Mouse (Mus musculus) ES-E14 (cell line): ENCODE data around the gene Ntsr2. TPM values are rescaled to one million over a fixed set of nuclear protein-coding genes. Genes with fewer than 3 reads are reported as not detected.

Experiments used
- DNase-seq: peaks from one replicate; pipeline ENCODE4 v3.0.0-alpha.2; 2013; ENCODE audit warnings: low read depth, low spot score
- H3K27ac ChIP-seq: 2 replicates; pipeline ENCODE4 v1.5.1; 2012; ENCODE audit warnings: low read depth, mild to moderate bottlenecking, low read length, moderate library complexity, mixed read lengths; ENCODE audit not compliant: poor library complexity, insufficient read depth, severe bottlenecking
- H3K36me3 ChIP-seq: 2 replicates; pipeline ENCODE4 v1.6.1; 2012; ENCODE audit warnings: mild to moderate bottlenecking, low read length, moderate library complexity, mixed read lengths; ENCODE audit not compliant: control insufficient read depth, poor library complexity, insufficient read depth, severe bottlenecking
- H3K4me1 ChIP-seq, 2 experiments: fragments of 150-350 bp in 1 of 2; sonication (generic) in 1 of 2; 2 replicates each; pipeline ENCODE4 v1.6.1; 2012; ENCODE audit warnings: low read length in 2 of 2, mild to moderate bottlenecking in 1 of 2, mixed read lengths in 1 of 2; ENCODE audit not compliant: control insufficient read depth in 2 of 2, insufficient read depth in 2 of 2, poor library complexity in 1 of 2
- H3K4me3 ChIP-seq, 2 experiments: fragments of 150-350 bp in 1 of 2; sonication (generic) in 1 of 2; 2 replicates each; pipeline ENCODE4 v1.5.1; 2012; ENCODE audit warnings: low read length in 2 of 2, low read depth in 1 of 2, mild to moderate bottlenecking in 1 of 2, mixed read lengths in 1 of 2; ENCODE audit not compliant: insufficient read depth in 1 of 2, poor library complexity in 1 of 2, severe bottlenecking in 1 of 2
- H3K9ac ChIP-seq: 2 replicates; pipeline ENCODE4 v1.6.1; 2012; ENCODE audit warnings: low read depth, mild to moderate bottlenecking, low read length, mixed read lengths; ENCODE audit not compliant: poor library complexity, insufficient read depth, severe bottlenecking
- H3K9me3 ChIP-seq: fragments of 150-350 bp; sonication (generic); 2 replicates; pipeline ENCODE4 v1.6.1; 2012; ENCODE audit warnings: low read depth, mild to moderate bottlenecking, low read length; ENCODE audit not compliant: control insufficient read depth, insufficient read depth
- CHD2 ChIP-seq: IDR thresholded peaks from 2 replicates; pipeline ENCODE4 v1.6.1; 2014; ENCODE audit warnings: mild to moderate bottlenecking, low read depth, low read length, inconsistent platforms
- HCFC1 ChIP-seq: IDR thresholded peaks from 2 replicates; pipeline ENCODE4 v1.6.1; 2012; ENCODE audit warnings: low read length, inconsistent platforms, borderline replicate concordance; ENCODE audit not compliant: insufficient read depth
- MAFK ChIP-seq: IDR thresholded peaks from 2 replicates; pipeline ENCODE4 v1.6.1; 2014; ENCODE audit warnings: mild to moderate bottlenecking, low read depth, low read length, inconsistent platforms; ENCODE audit not compliant: insufficient read depth
- ZC3H11A ChIP-seq: IDR thresholded peaks from 2 replicates; pipeline ENCODE4 v1.6.1; 2012; ENCODE audit warnings: low read depth, mild to moderate bottlenecking, inconsistent platforms, low read length, borderline replicate concordance
- ZNF384 ChIP-seq: IDR thresholded peaks from 2 replicates; pipeline ENCODE4 v1.6.1; 2012; ENCODE audit warnings: low read depth, low read length, inconsistent platforms
- in situ Hi-C, 2 experiments: fragments of 600-800 bp; cut with MboI; formaldehyde crosslinking; loops; one replicate each; pipeline ENCODE4 v1.15.1; 2025; ENCODE audit warnings: low sequenced_read_pairs in 2 of 2, inconsistent platforms in 1 of 2; ENCODE audit not compliant: unreplicated experiment in 2 of 2
- total RNA-seq: library from RNA; depleted of rRNA; stranded (reverse); fragments of 300-350 nt; gene quantifications from 2 replicates; pipeline ENCODE4 v1.2.3, GENCODE M21; 2012

The Ntsr2 gene
- total RNA-seq, 1 experiment, result not detected

DNA sequence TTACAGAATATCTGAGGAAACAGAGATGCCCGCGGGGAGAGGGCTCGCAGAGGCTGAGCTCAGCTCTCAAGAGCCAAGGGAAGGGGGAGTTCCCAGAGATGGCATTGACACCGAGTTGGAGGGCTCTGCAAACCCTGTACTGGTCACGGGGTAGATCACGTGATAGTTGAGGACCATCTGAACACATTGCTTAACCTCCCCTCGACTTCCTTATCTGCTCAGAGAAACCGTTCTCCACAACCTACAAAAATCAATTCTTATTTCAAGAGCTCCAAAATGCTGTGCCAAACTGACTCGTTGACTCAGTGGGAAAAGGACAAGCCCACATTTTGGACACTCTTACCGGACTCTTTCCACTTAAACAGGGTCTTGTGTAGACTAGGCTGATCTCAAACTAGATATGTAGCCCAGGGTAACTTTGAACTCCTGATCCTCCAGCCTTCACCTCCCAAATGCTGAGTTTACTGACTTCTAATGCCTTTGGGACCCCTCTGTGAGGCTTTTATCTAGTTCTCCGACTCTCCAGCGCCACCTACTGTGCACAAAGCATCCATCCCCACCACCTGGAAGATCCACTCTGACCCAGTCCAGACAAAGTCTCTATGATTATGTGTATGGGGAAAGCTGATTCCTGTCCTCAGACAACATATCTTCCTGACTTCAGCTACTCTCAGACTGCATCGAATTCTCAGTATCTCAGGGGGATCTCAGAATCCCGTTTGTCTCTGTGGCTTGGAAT, 18.9 kb upstream of the Ntsr2 start:
- Histone ChIP-seq H3K4me3 (no peak overlapping the region), H3K9ac (no peak overlapping the region), H3K36me3 (no peaks in the 10 kb centered on the region), H3K4me1 (peaks cover 0 to 2% of the 10 kb centered on the region in 2 experiments; a peak in 1 of 4 replicates), H3K27ac (no peak overlapping the region), H3K9me3 (no peaks in the 10 kb centered on the region)
- no peak for TF ChIP-seq ZNF384
- TF ChIP-seq MAFK, result no peak
- TF ChIP-seq CHD2, result no peak
- no peak for TF ChIP-seq HCFC1
- 0 out of 2 replicates have a peak, but pooled peaks have one; percentile 30 for TF ChIP-seq ZC3H11A
- in situ Hi-C loops, result no loop called here
- DNase-seq, result peak; percentile 60

DNA sequence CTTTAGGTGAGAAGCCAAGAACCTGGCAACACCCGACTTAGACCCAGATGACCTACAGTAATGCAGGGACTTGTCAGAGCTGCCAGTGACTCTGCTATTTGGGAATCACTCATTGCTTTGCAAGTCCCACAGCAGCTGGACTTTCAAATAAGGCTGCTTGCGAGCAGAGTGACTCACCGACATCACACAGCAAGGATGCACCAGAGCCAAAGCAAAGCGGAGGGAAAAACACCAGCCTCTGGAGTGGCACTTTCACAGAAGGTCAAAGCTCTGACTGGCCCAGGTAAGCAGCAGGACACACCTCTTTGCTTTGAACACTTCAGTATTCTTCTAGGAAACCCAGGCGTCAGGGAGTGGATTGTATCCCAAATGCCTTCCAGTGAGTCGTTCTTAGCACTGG, 17.4 kb upstream of the Ntsr2 start:
- H3K4me1 ChIP-seq, result no peaks in the 10 kb centered on the region
- in situ Hi-C loops, result no loop called here
- TF ChIP-seq HCFC1, result no peak
- no peak for TF ChIP-seq MAFK

DNA sequence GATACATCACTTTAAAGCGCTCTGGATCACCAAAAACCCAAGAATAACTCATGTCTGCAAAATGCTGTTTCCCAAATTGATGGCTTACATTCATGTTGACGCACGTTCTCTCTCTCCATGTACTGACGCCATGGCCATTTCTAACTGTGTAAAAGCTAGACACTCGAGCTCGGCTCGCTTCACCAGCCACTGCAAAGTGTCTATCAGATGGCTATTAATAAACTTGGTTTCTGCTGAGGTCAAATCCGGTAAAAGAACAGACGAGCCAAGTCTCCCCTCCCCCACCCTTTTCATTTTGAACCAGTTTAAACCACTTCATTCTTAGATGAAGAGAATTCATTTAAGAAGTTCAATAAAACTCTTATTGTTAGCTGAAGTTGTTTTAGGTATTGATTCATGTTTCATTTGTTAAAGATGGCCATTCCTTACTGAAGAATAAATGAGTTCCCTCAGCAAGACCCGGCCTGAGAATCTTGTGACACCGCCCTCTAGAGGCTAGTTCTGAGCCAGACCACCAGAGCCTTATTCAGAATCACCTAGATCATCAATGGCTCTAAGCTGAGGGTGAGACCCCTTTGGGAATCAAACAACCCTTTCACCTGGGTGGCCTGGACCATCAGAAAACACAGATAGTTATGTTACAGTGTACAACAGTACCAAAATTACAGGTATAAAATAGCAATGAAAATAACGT, 14.0 kb upstream of the Ntsr2 start:
- Histone ChIP-seq H3K9ac (no peak overlapping the region), H3K4me3 (no peak overlapping the region), H3K27ac (no peak overlapping the region), H3K36me3 (no peaks in the 10 kb centered on the region), H3K9me3 (no peaks in the 10 kb centered on the region), H3K4me1 (no peaks in the 10 kb centered on the region)
- TF ChIP-seq MAFK, result no peak
- no peak for TF ChIP-seq CHD2
- no peak for TF ChIP-seq HCFC1
- in situ Hi-C loops, result no loop called here
- no peak for DNase-seq

More for the DNA sequence above, 17.4 kb upstream of the Ntsr2 start:
- H3K9ac ChIP-seq, result no peak overlapping the region
- H3K36me3 ChIP-seq, result no peaks in the 10 kb centered on the region
- no peak for DNase-seq
- H3K4me3 ChIP-seq, result no peak overlapping the region
- H3K27ac ChIP-seq, result no peak overlapping the region
- H3K9me3 ChIP-seq, result no peaks in the 10 kb centered on the region

DNA sequence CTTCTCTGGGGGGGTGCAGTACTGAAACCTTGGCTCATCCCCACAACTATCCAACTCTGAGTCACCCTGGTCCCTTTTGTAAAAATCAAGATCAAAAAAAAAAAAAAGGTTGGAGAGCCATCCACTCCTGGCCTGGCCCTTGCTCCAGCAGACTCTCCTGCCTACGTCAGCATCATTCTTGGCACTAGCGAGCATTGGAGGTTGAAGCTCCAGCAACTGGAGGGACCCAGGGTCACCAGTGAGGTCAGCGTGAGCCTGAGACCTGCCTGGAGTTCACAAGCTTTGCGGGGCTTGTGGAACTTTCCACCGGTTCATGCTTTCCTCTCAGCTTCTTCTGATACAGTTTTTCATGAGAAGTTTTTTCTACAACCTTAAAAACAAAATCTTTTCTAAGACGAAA, 13.1 kb upstream of the Ntsr2 start:
- Histone ChIP-seq H3K27ac (no peak overlapping the region), H3K4me3 (no peak overlapping the region), H3K36me3 (no peaks in the 10 kb centered on the region), H3K9me3 (no peaks in the 10 kb centered on the region), H3K9ac (no peak overlapping the region), H3K4me1 (no peaks in the 10 kb centered on the region)
- in situ Hi-C loops, result no loop called here
- DNase-seq, result no peak
- TF ChIP-seq ZNF384, result no peak

DNA sequence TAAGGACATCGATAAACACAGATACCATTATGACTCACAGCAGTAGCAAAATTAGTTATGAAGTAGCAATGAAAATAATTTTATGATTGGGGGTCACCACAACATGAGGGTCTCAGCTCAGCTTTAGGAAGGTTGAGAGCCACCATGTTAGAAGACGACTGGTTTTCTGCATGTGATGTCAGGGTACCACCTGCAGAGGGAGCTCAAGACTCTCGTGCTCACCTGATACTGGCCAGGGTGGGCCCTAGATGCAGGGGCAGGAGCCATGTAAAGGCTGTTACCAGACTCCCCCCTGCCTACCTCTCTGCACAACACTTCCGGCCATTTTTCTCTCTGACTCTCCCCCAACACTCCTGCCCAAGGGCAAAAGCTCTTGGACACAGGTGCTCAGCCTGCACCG, 11.2 kb upstream of the Ntsr2 start:
- H3K4me1 ChIP-seq, result no peaks in the 10 kb centered on the region
- no peaks in the 10 kb centered on the region for H3K9me3 ChIP-seq
- no peaks in the 10 kb centered on the region for H3K36me3 ChIP-seq
- in situ Hi-C loops, result no loop called here
- no peak for TF ChIP-seq ZNF384
- TF ChIP-seq HCFC1, result no peak
- no peak for TF ChIP-seq CHD2
- no peak for TF ChIP-seq ZC3H11A
- no peak overlapping the region for H3K9ac ChIP-seq
- no peak overlapping the region for H3K4me3 ChIP-seq
- no peak overlapping the region for H3K27ac ChIP-seq
- no peak for DNase-seq
